Mouse (Mus musculus) E14TG2a.4 (cell line): ENCODE results near the gene Cep295.
"Not testable (repeated sequence)": the region's sequence is repeated elsewhere in the genome, so short reads cannot be mapped to it uniquely, and the experiment has no call there.

Source experiments
- H3K27me3 ChIP-seq: 2 replicates; pipeline ENCODE4 v1.6.1; 2014; ENCODE audit warnings: low read length, control low read depth; ENCODE audit not compliant: insufficient read depth
- H3K36me3 ChIP-seq: 2 replicates; pipeline ENCODE4 v1.6.1; 2014; ENCODE audit warnings: low read length, control low read depth; ENCODE audit not compliant: insufficient read depth
- H3K4me1 ChIP-seq: replicated peaks from 2 replicates; pipeline ENCODE4 v1.6.1; 2014; ENCODE audit warnings: low read depth, low read length, control low read depth
- H3K4me3 ChIP-seq: replicated peaks from 2 replicates; pipeline ENCODE4 v1.5.1; 2014; ENCODE audit warnings: mild to moderate bottlenecking, low read length
- H3K9me3 ChIP-seq: 2 replicates; pipeline ENCODE4 v1.6.1; 2014; ENCODE audit warnings: low read length, control low read depth
- CTCF ChIP-seq: conservative IDR thresholded peaks from 2 replicates; pipeline ENCODE4 v1.5.1; 2014; ENCODE audit warnings: low read length
- NANOG ChIP-seq: IDR thresholded peaks from 2 replicates; pipeline ENCODE4 v1.6.1; 2014; ENCODE audit warnings: borderline replicate concordance, low read length, mixed read lengths
- POU5F1 ChIP-seq: IDR thresholded peaks from 2 replicates; pipeline ENCODE4 v1.6.1; 2014; ENCODE audit warnings: low read length, borderline replicate concordance

Cep295 gene

DNA sequence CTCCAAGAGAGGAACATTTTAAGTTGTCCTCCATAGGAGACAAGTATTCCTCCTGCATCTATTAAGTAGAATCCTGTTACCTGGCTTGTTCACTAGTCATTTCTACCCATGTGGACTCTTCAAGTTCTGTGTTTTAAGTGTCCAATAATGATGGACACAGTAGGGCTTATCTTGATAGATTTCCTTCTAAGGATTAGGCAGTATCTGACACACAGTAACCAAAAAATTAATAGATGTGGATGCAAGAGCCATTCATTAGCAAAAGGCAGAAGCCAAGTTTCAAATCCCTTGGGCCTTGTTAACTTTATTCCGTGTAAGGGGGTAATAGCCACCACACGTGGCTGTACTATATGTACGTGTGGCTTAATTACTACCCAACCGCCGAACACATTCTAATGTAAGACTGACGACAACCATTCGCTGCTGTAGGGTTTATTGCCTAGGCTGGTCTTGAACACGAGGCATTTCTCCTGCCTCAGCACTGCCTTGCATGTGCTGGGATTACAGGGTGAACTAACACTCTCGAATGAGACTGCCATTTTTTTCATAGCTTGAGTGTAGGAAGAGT is 588 bp downstream of the Cep295 start:
- Histone ChIP-seq H3K4me3 (peak overlapping the region; percentile 97), H3K36me3 (peaks cover 34% of the 10 kb centered on the region), H3K4me1 (peaks cover 31% of the 10 kb centered on the region), H3K9me3 (no peaks in the 10 kb centered on the region), H3K27me3 (no peaks in the 10 kb centered on the region)
- TF ChIP-seq CTCF: no peak
- TF ChIP-seq POU5F1: no peak
- no peak for TF ChIP-seq NANOG

DNA sequence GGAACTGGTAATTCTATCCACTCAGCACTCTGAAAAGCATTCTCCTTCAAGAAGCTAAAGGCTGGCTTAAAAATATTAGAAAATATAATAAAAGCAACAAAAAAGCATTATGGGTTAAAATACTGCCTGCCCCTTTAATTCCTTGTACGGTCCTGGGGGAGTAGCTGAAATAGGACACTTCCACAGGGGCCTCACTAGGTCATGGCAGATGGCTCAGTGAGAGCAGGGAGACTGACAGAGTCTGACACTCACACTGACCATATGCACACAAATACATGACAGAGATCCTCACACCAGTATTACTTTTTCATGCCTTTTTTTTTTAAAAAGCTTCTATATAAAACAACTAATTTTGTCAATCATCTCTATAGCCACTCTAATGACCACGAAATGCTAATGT is 7.7 kb downstream of the Cep295 start:
- Histone ChIP-seq H3K4me1 (peaks cover 7% of the 10 kb centered on the region), H3K36me3 (peaks cover 93% of the 10 kb centered on the region)
- TF ChIP-seq CTCF (no peak), POU5F1 (no peak), NANOG (no peak)

DNA sequence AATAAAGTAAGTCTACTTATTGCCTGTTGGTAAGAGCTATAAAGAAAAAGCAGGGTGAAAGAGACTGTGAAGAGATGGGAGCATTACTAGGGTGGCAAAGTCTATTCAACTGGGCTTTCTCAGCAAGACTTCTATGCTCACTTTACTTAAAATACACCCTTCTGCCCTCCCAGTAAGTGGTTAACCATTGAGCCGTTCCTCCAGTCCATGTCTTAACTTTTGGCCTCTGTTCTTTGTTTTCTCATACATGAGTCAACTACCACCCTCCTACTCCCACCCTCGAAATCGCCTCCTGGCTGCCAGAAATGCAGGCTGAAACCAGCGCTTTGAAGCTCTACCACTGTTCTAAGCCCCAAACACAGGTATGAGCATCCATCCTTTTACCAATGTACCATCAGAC is 19.8 kb downstream of the Cep295 start:
- peaks cover 99% of the 10 kb centered on the region for H3K36me3 ChIP-seq
- H3K4me1 ChIP-seq: no peaks in the 10 kb centered on the region
- H3K9me3 ChIP-seq: no peaks in the 10 kb centered on the region
- H3K27me3 ChIP-seq: no peaks in the 10 kb centered on the region
- no peak for TF ChIP-seq POU5F1
- no peak for TF ChIP-seq CTCF
- no peak for TF ChIP-seq NANOG
- H3K4me3 ChIP-seq: no peak overlapping the region

More for the DNA sequence above, 7.7 kb downstream of the Cep295 start:
- Histone ChIP-seq H3K9me3 (no peaks in the 10 kb centered on the region), H3K4me3 (no peak overlapping the region), H3K27me3 (no peaks in the 10 kb centered on the region)

DNA sequence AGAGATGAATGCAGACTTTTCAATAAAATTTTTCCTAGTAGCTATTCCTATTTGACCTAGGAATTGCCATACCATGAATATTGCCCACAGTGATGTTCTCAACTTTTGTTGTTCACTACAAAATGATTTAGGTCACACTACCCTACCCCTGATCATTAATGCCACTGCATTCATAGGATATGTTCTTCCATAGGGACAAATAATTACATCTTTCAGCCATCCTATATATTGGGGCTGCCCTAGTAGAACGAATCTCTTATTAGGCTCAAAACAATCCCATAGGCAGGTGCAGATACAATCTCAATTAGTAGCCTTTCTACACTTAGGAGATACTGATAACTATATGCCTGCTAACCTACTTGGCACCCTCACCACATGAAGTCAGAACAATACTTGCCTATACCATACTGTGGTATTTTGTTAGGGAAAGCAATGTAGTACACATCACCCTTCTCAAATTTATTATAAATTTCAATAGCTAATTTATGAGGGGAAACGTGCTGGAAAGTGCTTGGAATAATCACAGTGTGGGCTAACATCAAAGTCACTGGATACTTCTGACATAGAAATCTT is 39.3 kb downstream of the Cep295 start:
- H3K4me3 ChIP-seq: no peak overlapping the region
- H3K36me3 ChIP-seq: peaks cover 94% of the 10 kb centered on the region
- H3K4me1 ChIP-seq: peaks cover 14% of the 10 kb centered on the region
- TF ChIP-seq POU5F1: no peak
- TF ChIP-seq NANOG: no peak
- TF ChIP-seq CTCF: no peak
- no peaks in the 10 kb centered on the region for H3K27me3 ChIP-seq
- H3K9me3 ChIP-seq: no peaks in the 10 kb centered on the region

DNA sequence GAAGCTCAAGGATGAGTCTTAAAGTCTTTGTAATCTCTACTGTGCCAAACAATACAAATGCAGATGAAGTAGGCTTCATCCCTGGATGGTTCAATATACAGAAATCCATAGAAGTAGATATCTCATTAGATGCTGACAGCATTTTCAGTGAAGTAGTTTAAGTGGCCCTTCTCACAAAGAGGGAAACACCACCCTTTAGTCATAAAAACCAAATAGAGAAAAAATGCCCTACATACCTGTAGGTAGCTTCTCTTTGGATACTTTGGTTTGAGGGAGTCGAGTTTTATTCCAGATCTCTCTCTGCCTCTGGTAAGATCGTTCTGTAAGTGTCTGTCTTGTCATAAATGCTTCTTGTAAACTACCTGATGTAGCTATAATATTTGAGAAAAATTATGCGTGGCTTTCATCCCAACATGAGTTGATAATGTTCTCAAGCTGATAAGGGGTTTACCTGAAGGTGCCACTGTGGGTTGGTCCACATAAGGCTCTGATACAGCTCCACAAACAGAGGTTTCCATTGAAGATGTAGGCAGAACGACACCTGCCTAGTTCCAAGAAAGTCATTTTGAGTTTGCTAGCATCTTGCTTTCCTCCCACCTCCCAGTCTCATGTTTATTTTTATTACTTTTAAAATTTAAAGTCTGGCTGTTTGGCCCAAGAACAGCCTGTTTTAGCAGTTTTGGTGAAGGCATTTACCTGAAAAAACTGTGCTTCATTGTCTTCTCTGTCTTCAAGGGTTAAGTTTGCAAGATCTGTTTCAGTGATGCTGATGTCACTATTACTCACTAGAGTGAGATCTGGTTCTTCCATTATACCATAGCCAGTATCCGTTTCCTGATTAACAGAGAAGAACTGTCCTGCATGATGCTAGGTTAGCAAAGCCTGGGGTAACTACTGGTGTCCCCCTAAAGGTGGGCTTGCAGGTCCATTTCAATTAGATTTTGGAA is 40.1 kb downstream of the Cep295 start:
- no peaks in the 10 kb centered on the region for H3K9me3 ChIP-seq
- no peak for TF ChIP-seq POU5F1
- no peak for TF ChIP-seq NANOG
- TF ChIP-seq CTCF: no peak
- no peak overlapping the region for H3K4me3 ChIP-seq
- no peaks in the 10 kb centered on the region for H3K27me3 ChIP-seq
- H3K36me3 ChIP-seq: peaks cover 94% of the 10 kb centered on the region
- peaks cover 21% of the 10 kb centered on the region for H3K4me1 ChIP-seq

DNA sequence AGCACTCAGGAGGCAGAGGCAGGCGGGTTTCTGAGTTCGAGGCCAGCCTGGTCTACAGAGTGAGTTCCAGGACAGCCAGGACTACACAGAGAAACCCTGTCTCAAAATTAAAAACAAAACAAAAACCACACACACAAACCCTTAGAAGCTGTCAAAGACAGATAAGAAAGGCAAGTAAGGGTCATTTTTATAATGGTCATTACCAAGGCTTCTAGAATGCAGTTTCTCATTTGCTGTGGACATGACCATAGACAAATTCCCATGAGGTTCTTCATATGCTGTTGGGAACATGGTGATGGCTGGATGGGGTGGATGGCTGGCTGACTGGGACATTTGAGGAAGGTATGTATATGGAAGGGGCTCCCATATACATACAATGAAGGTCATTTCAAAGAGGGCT is 41.3 kb downstream of the Cep295 start:
- H3K9me3 ChIP-seq, H3K27me3 ChIP-seq, H3K4me3 ChIP-seq: not testable (repeated sequence)
- Histone ChIP-seq H3K36me3 (peaks cover 94% of the 10 kb centered on the region), H3K4me1 (peaks cover 28% of the 10 kb centered on the region)

DNA sequence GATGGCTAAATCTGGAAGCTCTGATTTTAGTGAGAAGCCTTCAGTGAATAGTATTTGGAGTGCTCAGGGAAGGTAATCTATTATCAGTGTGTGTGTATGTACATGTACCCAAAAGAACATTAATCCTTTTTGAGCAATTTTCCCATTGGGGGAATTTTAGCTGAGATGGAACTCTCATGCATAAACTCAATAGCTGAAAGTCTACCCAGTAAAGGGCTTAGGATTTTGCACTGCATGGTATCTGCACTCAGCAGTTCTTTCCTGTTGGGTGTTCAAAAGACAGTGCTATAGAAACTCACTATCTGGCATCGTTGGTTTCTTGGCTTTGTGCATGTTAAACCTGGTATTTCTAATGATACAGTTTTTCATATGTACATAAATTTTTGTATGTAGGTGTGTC is 43.0 kb downstream of the Cep295 start:
- Histone ChIP-seq H3K27me3 (no peaks in the 10 kb centered on the region), H3K9me3 (no peaks in the 10 kb centered on the region), H3K4me1 (peaks cover 42% of the 10 kb centered on the region), H3K4me3 (no peak overlapping the region), H3K36me3 (peaks cover 94% of the 10 kb centered on the region)
- TF ChIP-seq CTCF (no peak), POU5F1 (no peak), NANOG (no peak)

DNA sequence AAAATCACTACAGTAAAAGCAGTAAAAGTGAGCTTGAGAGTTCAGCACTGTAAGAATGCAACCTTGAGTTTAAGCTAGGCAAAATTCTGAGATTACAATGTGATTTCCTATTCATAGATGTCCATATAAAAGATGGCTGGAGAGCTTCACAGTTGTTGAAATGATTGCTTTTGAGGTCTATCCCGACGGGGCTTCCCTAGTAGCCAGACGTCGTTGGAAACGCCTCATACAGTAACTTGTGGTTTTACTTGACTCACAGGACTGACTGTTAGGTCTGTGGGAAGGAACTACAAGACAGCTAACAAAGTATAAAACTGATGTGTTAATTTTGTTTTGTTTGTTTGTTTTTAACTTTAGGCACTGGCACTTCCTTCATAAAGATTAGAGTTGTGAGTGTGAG is 44.0 kb downstream of the Cep295 start:
- H3K4me1 ChIP-seq: peaks cover 52% of the 10 kb centered on the region
- peaks cover 95% of the 10 kb centered on the region for H3K36me3 ChIP-seq
- no peak for TF ChIP-seq NANOG
- TF ChIP-seq POU5F1: no peak
- no peak for TF ChIP-seq CTCF
- no peak overlapping the region for H3K4me3 ChIP-seq
- H3K27me3 ChIP-seq: no peaks in the 10 kb centered on the region
- H3K9me3 ChIP-seq: no peaks in the 10 kb centered on the region
